Mouse (Mus musculus): ENCODE results near the gene Cog2. TPM values are rescaled to one million over a fixed set of nuclear protein-coding genes. Genes with fewer than 3 reads are reported as not detected.

Gene Cog2
- polyA plus RNA-seq (2016; fragmentation: Nextera tagmentation; extraction: Ambion mirVana): 37.9 and 43.5 TPM in 2 replicates

DNA sequence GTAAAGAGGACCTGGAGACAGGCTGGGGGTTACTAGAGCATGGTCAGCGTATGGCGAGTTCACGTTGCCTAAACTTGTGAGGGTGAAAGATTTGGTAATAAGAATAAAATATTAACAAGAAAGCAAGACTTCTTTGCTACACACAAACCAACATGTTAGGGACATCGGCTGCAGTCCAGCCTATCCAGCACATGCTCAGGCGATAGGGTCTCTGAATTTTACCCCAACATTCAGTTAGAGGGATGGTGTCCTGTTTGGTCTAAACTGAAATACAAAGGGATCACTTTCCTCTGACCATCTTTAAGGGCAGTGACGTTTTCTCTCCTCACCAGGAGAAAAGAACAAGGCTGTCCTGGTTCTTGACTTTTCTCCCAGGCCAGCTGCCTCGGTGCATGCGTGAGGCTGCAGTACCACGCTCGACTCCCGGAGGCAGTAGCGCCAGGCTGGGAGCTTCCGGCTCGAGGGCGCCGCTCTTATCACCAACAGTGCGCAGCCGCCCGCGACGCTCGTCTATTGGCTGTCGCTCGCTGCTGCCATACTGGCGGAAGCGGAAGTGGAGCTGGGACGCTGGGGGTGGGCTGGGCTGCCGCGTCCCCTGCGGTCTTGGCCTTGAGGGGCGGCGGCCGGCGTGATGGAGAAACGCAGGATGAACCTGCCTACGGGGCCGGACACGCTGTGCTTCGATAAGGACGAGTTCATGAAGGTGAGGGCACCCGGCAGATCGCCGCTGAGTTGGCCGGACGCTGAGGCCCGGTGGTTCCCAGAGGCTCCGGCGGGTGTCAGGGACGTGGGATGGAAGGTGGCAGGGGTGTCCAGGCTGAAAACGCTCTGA, at the start of gene Cog2:
Gene Cog2, plus strand, starts transcription at position 519 of the 832 bp plus-strand sequence.
- WGBS: 10% methylated on average over 50 of the region's 50 CpGs
- Histone ChIP-seq H3K27me3 (ENCODE audit: low read depth, poor library complexity, severe bottlenecking) (no peaks in the 10 kb centered on the region), H3K36me3 (peaks cover 13% of the 10 kb centered on the region), H3K4me1 (peaks cover 11% of the 10 kb centered on the region), H3K9me3 (replicated peaks) (no peaks in the 10 kb centered on the region), H3K4me3 (peak within 1 kb of the TSS; percentile 95), H3K27ac (peak within 1 kb of the TSS; percentile 80)
- peak; percentile 96 for DNase-seq (ENCODE audit: low spot score)

DNA sequence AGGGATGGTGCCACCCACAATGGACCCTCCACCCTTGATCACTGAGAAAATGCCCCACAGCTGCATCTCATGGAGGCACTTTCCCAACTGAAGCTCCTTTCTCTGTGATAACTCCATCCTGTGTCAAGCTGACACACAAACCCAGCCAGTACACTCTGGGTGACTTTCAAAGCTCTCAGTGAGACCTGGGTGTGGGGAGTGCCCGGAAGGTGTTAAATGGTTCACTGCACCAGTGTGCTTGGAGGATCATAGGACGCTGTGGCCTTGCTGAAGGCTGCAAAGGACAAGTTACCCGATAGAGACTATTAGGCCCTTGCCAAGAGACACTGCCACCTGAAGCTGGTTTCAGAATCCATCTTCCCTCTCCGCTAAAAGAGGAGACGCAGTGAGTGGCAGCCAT, 44.9 kb upstream of the Cog2 start:
- Histone ChIP-seq H3K27me3 (ENCODE audit: low read depth, poor library complexity, severe bottlenecking) (no peaks in the 10 kb centered on the region), H3K36me3 (no peaks in the 10 kb centered on the region), H3K4me1 (no peaks in the 10 kb centered on the region), H3K4me3 (no peak overlapping the region), H3K27ac (no peak overlapping the region), H3K9me3 (replicated peaks) (no peaks in the 10 kb centered on the region)
- no peak for DNase-seq (ENCODE audit: low spot score)
- 79% methylated on average over 5 of the region's 5 CpGs for WGBS

DNA sequence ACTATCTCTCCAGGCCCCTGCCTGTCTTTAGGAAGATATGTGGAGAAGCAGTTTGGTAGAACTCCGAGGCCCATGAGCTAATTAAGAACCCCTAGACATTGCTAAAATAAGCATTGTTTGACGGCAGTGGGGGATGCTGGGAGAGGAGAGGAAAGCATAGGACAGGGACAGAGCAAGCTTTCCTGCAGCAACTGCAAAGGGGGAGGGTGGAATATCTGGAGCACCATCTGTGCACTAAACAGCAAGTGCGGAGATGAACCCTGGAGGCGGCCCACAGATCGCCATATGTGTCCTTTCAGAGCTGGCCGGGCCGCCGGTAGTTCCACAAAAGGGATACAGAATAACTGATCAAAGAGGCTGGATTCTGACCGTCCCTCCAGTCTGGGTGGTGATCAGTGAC, 43.9 kb upstream of the Cog2 start:
- no peak overlapping the region for H3K27ac ChIP-seq
- no peaks in the 10 kb centered on the region for H3K27me3 ChIP-seq (ENCODE audit: low read depth, poor library complexity, severe bottlenecking)
- no peak for DNase-seq (ENCODE audit: low spot score)
- WGBS: 77% methylated on average over 9 of the region's 9 CpGs
- H3K4me1 ChIP-seq: no peaks in the 10 kb centered on the region
- H3K4me3 ChIP-seq: no peak overlapping the region
- H3K36me3 ChIP-seq: no peaks in the 10 kb centered on the region
- no peaks in the 10 kb centered on the region for H3K9me3 ChIP-seq (replicated peaks)

DNA sequence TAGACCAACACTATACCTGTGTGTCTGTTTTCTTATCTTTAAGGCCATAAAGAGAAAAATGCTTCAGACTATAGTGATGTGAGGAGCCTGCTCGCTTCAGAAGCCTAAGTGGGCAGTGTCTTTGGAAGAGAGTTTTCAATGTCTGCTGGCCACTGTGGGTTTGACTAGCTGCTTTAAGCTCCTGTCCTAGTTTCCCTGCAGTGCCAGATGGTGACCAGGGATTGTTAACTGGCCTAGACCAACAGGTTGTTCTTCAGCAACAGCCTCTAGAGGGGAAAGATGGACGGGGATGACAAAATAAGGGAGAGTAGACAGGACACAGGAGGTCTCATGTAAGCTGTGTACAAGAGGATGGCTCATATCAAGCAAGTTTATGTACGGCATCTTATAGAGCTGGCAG, 41.3 kb upstream of the Cog2 start:
- no peak overlapping the region for H3K4me3 ChIP-seq
- WGBS: 85% methylated on average over 3 of the region's 3 CpGs
- no peaks in the 10 kb centered on the region for H3K4me1 ChIP-seq
- no peak overlapping the region for H3K27ac ChIP-seq
- H3K27me3 ChIP-seq (ENCODE audit: low read depth, poor library complexity, severe bottlenecking): no peaks in the 10 kb centered on the region
- H3K9me3 ChIP-seq (replicated peaks): no peaks in the 10 kb centered on the region
- DNase-seq (ENCODE audit: low spot score): no peak
- no peaks in the 10 kb centered on the region for H3K36me3 ChIP-seq

DNA sequence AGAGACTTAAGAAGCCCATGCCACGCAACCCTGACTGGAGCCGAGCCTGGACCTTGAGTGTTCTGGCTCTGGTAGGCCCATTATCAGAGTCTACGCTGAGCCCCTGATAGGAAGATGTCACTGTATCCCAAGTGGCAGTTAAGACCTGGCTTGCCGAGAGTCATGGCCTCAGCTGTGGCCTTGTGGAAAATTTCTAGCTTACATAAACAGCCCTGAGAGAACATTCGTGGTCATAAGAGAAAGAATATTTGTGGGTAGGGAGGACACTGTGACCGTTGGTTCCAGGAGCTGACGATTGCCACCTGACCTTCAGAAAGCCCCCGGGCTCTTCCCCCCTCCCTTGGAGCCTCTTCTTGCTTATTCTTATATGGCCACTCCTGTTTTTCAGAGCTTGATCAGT, 40.2 kb upstream of the Cog2 start:
- Histone ChIP-seq H3K4me3 (no peak overlapping the region), H3K27ac (no peak overlapping the region), H3K9me3 (replicated peaks) (no peaks in the 10 kb centered on the region), H3K27me3 (ENCODE audit: low read depth, poor library complexity, severe bottlenecking) (no peaks in the 10 kb centered on the region), H3K36me3 (no peaks in the 10 kb centered on the region), H3K4me1 (no peaks in the 10 kb centered on the region)
- WGBS: 90% methylated on average over 8 of the region's 8 CpGs
- no peak for DNase-seq (ENCODE audit: low spot score)

DNA sequence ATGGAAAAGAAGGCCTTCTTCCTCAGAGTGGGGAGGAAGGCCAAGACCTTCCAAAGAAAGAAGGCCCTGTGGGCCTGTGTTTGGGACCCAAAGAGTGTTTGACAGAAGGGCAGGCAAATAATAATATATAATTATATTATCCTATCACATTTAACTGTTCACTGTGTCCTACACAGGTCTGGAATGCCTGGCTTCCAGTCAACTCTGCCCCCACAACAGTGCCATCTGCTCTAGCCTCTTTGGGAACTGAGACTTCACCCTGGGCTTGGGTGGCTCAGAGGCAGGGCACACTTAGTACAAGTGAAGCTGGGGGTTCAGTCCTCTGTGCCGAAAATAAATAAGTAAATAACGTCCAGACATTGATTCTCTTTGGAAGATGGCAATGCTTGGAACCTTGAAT, 37.8 kb upstream of the Cog2 start:
- Histone ChIP-seq H3K9me3 (replicated peaks) (no peaks in the 10 kb centered on the region), H3K4me1 (no peaks in the 10 kb centered on the region), H3K36me3 (no peaks in the 10 kb centered on the region), H3K27me3 (ENCODE audit: low read depth, poor library complexity, severe bottlenecking) (0 out of 2 replicates have a peak, but pooled peaks cover 4% of the 10 kb centered on the region), H3K4me3 (no peak overlapping the region), H3K27ac (no peak overlapping the region)
- 88% methylated on average over 2 of the region's 2 CpGs for WGBS
- no peak for DNase-seq (ENCODE audit: low spot score)

DNA sequence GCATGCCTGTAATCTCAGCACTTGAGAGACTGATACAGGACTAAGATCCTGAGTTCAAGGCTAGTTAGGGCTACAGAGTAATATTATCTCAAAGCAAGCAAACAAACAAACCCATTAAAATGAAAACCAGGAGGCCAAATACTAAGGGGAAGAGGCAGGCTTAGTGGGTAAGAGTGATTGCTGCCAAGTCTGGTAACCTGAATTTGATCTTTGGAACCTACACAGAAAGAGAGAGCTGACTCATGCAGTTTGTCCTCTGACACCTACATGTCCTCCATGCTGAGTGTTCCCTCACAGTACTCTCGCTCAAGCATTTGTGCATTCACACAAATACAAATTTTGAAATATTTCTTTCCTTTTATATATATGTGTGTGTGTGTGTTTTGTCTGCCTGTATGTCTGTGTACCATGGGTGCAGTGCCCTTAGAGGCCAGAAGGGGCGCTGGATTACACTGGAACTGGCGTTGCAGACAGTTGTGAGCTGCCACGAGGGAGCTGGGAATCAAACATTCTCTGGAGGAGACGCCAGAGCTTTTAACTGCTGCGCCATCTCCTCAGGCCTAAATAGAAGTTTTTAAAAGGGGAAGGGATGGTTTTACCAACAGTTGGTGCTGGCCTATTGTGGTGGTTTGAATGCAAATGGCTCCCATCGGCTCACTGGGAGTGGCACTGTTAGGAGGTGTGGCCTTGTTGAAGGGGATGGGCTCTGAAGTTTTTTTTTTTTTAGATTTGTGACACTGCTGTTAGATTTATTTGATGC, 37.0 kb upstream of the Cog2 start:
- H3K27ac ChIP-seq: no peak overlapping the region
- H3K4me1 ChIP-seq: no peaks in the 10 kb centered on the region
- H3K27me3 ChIP-seq (ENCODE audit: low read depth, poor library complexity, severe bottlenecking): 0 out of 2 replicates have a peak, but pooled peaks cover 4% of the 10 kb centered on the region
- H3K4me3 ChIP-seq: no peak overlapping the region
- no peak for DNase-seq (ENCODE audit: low spot score)
- H3K36me3 ChIP-seq: no peaks in the 10 kb centered on the region
- WGBS: 78% methylated on average over 7 of the region's 7 CpGs
- H3K9me3 ChIP-seq (replicated peaks): no peaks in the 10 kb centered on the region

DNA sequence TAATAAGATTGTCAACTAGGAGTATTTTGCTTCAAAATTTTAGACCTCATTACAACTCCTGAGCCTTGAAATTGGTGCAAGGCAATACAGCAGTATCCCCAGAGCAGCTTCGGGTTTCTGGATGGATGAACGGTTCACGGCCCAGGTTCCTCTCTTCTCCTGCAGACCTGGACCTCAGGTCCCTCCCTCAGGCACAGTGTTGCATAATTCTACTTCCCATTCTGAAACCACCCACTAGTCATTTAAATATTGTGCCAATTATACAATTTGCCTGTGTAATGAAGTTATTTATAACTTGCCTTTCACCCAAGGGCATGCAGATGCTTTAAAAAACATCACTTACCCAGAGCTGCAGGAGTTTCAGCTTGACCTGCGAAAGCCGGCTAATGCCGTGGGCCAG, 31.3 kb upstream of the Cog2 start:
- Histone ChIP-seq H3K36me3 (no peaks in the 10 kb centered on the region), H3K9me3 (replicated peaks) (no peaks in the 10 kb centered on the region), H3K27ac (no peak overlapping the region), H3K4me3 (no peak overlapping the region), H3K4me1 (peaks cover 5% of the 10 kb centered on the region; the same call in 1 of the 2 replicates), H3K27me3 (ENCODE audit: low read depth, poor library complexity, severe bottlenecking) (0 out of 2 replicates have a peak, but pooled peaks cover 4% of the 10 kb centered on the region)
- WGBS: 94% methylated on average over 6 of the region's 6 CpGs
- DNase-seq (ENCODE audit: low spot score): no peak

DNA sequence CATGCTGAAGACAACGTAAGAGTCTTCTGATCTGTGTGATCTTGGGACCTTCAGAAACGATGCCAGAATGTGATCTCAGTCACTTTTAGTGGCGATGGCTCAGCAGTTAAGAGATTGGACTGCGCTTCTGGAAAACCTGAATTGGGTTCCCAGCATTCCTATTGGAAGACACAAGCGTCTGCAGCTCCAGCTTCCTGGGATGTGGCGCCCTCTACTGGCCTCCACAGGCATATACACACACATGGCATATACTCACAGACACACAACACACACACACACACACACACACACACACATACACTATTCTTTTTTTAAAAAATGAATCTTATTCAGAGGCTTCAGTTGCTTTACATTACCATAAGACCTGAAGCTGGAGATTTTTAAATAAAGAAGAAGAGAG, 30.8 kb upstream of the Cog2 start:
- Histone ChIP-seq H3K27me3 (ENCODE audit: low read depth, poor library complexity, severe bottlenecking) (0 out of 2 replicates have a peak, but pooled peaks cover 4% of the 10 kb centered on the region), H3K4me3 (no peak overlapping the region), H3K9me3 (replicated peaks) (no peaks in the 10 kb centered on the region), H3K27ac (no peak overlapping the region), H3K4me1 (peaks cover 5% of the 10 kb centered on the region; the same call in 1 of the 2 replicates), H3K36me3 (no peaks in the 10 kb centered on the region)
- 83% methylated on average over 6 of the region's 6 CpGs for WGBS
- no peak for DNase-seq (ENCODE audit: low spot score)

DNA sequence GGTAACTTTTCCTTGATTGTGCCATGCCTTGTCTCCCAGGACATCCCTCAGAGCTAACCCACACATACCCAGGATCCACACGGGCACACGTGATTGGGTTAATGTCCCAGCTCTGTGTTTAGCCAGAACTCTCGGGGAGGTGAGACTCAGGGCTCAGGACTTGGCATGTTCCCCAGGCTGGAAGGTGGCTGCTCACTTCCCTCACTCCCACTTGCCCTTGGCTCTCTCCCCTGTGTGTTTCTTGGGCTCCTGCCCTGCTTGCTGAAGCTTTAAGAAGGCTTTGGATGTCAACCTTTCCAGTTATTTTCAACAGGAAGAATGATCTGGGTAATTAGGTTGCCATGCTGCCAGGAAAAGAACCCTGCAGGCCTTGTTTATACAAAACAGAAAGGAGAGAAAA, 26.2 kb upstream of the Cog2 start:
- Histone ChIP-seq H3K27ac (no peak overlapping the region), H3K27me3 (ENCODE audit: low read depth, poor library complexity, severe bottlenecking) (no peaks in the 10 kb centered on the region), H3K36me3 (no peaks in the 10 kb centered on the region), H3K4me3 (no peak overlapping the region), H3K4me1 (peaks cover 9% of the 10 kb centered on the region; the same call in 1 of the 2 replicates), H3K9me3 (replicated peaks) (no peaks in the 10 kb centered on the region)
- DNase-seq (ENCODE audit: low spot score): no peak
- 83% methylated on average over 3 of the region's 3 CpGs for WGBS

DNA sequence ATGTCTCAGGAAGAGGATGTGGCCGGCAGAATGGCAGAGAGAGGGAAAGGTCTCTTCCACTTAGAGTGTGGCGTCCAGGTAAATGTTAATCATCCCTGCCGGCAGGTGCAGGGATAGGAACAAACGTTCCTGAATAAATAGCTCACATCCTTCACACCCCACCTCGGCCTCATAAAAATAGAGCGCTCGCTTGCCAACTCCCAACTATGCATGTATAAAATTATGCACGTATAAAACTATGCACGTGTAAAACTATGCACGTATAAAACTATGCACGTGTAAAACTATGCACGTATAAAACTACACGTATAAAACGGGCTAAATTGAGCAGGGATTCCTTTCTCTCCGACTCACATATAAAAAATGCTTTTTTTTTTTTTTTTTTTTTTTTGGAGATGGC, 25.6 kb upstream of the Cog2 start:
- no peak for DNase-seq (ENCODE audit: low spot score)
- H3K27ac ChIP-seq: no peak overlapping the region
- WGBS: 91% methylated on average over 15 of the region's 15 CpGs

DNA sequence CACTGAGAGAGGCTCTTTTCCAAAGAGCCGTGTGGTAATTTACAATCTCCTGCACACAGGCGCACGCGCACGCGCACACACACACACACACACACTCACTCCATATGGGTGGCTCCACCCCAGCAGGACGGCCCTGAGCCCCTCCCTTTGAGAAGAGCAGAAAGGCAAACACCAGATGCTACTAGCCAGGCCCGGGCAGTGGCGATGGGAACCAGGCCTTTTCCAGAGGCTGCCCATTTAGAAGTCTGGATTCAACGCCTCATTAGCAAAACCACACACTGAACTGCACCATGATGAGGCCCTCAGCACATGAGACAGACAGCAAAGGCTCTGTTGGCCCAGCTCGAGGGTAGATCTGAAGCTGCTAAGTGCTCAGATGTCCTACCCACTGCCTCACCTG, 24.9 kb upstream of the Cog2 start:
- Histone ChIP-seq H3K27ac (no peak overlapping the region), H3K36me3 (no peaks in the 10 kb centered on the region), H3K4me3 (no peak overlapping the region), H3K4me1 (peaks cover 9% of the 10 kb centered on the region; the same call in 1 of the 2 replicates), H3K27me3 (ENCODE audit: low read depth, poor library complexity, severe bottlenecking) (no peaks in the 10 kb centered on the region), H3K9me3 (replicated peaks) (no peaks in the 10 kb centered on the region)
- WGBS: 79% methylated on average over 11 of the region's 11 CpGs
- DNase-seq (ENCODE audit: low spot score): no peak

More for the DNA sequence above, 25.6 kb upstream of the Cog2 start:
- Histone ChIP-seq H3K4me3 (no peak overlapping the region), H3K36me3 (no peaks in the 10 kb centered on the region), H3K4me1 (peaks cover 9% of the 10 kb centered on the region; the same call in 1 of the 2 replicates), H3K9me3 (replicated peaks) (no peaks in the 10 kb centered on the region), H3K27me3 (ENCODE audit: low read depth, poor library complexity, severe bottlenecking) (no peaks in the 10 kb centered on the region)

DNA sequence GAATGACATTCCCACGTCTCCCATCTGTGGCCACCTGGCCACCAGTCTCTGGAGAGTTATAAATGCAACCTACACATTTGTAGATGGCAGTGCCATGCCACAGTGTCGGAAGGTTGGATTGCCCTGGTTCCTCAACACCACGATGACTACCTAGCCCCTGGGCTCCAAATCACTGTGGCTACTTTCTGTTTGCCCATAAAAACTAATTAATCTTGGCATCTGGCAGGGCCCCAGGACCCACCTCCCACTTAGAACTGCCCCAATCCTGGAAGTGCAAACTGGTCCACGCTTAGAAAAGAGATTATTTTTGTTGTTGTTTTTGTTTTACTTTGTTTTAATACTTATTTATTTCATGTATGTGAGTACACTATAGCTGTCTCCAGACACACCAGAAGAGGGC, 24.3 kb upstream of the Cog2 start:
- no peaks in the 10 kb centered on the region for H3K9me3 ChIP-seq (replicated peaks)
- no peak overlapping the region for H3K4me3 ChIP-seq
- H3K27ac ChIP-seq: no peak overlapping the region
- no peaks in the 10 kb centered on the region for H3K27me3 ChIP-seq (ENCODE audit: low read depth, poor library complexity, severe bottlenecking)
- H3K4me1 ChIP-seq: peaks cover 9% of the 10 kb centered on the region; the same call in 1 of the 2 replicates
- DNase-seq (ENCODE audit: low spot score): no peak
- 85% methylated on average over 4 of the region's 4 CpGs for WGBS
- no peaks in the 10 kb centered on the region for H3K36me3 ChIP-seq
